Mouse (Mus musculus): ENCODE results near the gene Apol6.

DNA sequence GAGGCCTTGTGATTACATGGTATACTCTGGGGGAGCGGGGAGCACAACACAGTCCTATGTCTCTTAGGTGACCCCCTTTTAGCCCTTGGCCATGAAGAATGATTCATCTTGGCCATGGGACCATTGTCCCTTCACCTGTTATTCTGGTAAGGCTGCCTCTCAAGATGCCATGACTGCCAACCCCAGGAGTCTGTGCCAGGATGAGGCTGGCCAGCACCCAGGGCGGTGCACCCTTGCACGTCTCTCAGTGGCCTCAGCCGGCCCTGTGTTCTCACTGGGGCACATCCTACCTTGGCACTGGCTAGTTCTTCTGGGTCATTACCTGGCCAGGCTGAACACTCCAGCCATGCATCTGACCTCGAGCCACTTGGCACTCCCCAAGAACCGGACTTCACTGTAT, 35.7 kb upstream of the Apol6 start:
- TF ChIP-seq USF1 (IDR thresholded peaks at IDR 0.05; ENCODE audit: low read depth) (no peak), POLR2A (IDR thresholded peaks at IDR 0.05; ENCODE audit: insufficient read length, low read depth) (no peak), TCF3 (IDR thresholded peaks at IDR 0.05; ENCODE audit: insufficient read length, low read depth) (no peak), E2F4 (IDR thresholded peaks at IDR 0.05; ENCODE audit: insufficient read depth) (no peak)

All from myocyte (in vitro differentiated cells).